Mouse (Mus musculus) cerebellum, adult 11 months (tissue): Measurements from ENCODE around the gene 4933427D14Rik.
"Not testable (repeated sequence)": the region's sequence is repeated elsewhere in the genome, so short reads cannot be mapped to it uniquely, and the experiment has no call there.

Experiments
- DNase-seq: peaks from one replicate; pipeline ENCODE4 v3.0.0; 2022

The 4933427D14Rik gene

DNA sequence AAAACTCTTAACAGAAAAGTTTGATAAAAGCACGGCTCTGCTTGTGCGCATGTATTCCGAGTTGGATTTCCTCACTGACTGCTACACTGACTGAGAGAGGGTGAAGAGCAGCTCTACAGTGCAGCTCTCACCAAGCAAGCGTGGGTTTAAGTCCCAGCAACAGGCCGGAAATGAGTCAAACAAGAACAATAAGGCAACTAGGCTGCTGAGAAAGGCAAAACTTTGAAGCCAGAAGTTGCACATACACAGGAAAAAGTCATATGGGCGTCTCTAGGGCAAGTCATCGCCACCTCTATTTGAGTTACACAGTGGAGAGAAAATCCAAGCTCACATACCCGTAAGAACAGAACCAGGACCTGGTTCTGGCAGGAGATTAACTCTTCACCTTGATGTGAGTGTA is 10.8 kb downstream of the 4933427D14Rik start:
- no peak for DNase-seq

DNA sequence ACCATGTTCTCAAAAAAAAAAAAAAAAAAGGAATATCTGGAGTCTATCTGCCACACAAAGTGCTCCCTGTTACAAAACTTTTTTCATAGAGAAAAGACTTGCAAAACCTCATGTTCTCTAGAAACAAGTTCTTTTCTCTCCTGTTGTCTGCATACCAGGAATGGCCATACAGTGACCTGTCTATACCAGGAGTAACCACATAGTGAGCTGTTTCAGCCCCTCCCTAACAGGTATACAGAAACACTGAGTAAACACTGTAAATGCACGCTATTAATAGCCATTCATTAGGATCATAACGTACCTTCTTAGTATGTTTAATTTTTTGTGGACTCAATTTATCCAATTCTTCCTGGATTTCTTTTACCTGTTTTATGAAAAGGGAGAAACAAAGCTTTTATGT is 13.0 kb downstream of the 4933427D14Rik start:
- no peak for DNase-seq

GRCm38 (mm10) chr11:72190857-72191256 is 16.4 kb downstream of the 4933427D14Rik start:
- DNase-seq = no peak

DNA sequence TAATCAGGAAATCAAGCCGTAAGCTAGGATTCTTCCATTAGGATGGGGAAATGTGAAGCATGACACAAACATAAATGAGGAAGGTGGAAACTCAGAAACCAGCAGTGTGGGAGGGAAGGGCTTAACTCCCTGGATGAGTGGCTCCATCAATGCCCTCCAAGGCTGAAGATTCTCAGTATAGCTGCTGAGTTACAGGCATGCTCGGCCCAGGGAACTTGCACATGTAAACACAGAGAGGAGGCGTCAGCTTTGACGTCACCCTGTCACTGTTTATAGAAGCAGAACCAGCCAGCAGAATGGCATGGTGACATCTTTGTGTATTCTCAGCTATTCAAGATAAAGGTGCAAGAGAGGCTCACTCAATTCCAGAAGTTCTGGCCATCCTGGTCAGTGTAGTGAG is 23.0 kb downstream of the 4933427D14Rik start:
- no peak for DNase-seq

DNA sequence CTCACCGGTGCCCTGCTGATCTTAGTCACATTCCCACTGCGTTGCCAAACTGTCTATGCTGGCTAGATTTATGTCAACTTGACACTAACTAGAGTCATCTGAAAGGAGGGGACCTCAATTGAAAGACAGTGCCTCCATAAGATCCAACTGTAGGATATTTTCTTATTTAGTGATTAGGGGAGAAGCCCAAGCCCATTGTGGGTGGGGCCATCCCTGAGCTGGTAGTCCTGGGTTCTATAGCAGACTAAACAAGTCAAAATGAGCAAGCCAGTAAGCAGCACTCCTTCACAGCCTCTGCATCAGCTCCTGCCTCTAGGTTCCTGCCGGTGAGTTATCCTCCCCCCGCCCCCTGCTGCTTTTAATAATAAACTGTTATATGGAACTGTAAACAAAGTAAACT is 26.1 kb downstream of the 4933427D14Rik start:
- DNase-seq = no peak

DNA sequence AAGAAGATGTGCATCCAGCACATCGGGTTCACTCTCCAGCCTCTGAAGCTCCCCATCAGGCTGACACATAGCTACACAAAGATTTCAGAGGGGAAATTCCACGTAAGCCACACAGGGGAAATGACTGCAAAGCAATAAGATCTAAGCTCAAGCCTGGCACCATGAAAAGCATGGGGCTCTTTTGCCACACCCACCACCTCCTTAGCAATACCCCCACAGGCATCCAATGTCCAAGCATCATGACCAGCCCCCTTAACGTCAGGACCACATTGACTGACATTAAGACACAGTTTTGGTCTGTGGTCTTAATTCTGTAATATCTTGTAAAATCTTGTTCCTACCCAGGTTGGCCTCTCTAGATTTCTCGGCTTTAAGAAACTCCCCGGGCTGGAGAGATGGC is 26.7 kb downstream of the 4933427D14Rik start:
- no peak for DNase-seq

GRCm38 (mm10) chr11:72176553-72176952 is 30.7 kb downstream of the 4933427D14Rik start:
- no peak for DNase-seq

GRCm38 (mm10) chr11:72175966-72176365 is 31.3 kb downstream of the 4933427D14Rik start:
- DNase-seq = no peak

- DNase-seq = no peak
These were observed 32.5 kb downstream of the 4933427D14Rik start for GRCm38 (mm10) chr11:72174721-72175120.

DNA sequence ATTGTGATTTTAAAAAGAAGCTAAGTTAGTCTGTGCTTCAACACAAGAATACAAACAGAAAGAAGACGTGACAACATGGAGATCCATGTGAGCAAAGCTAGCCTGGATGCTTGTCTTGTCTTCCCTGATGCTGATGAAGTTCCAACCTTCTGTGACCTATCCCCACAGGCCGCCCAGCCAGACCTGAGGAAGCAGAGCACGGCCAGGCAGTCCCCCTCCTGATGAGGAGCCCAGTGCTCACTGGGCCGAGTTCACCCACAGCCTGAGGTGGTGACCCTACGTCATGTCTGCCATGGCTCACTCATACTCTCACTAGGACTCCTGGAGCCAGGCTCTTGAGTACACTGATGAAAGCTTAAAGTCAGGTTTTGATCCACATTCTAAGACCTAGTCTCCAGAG is 33.8 kb downstream of the 4933427D14Rik start:
- DNase-seq = no peak

DNA sequence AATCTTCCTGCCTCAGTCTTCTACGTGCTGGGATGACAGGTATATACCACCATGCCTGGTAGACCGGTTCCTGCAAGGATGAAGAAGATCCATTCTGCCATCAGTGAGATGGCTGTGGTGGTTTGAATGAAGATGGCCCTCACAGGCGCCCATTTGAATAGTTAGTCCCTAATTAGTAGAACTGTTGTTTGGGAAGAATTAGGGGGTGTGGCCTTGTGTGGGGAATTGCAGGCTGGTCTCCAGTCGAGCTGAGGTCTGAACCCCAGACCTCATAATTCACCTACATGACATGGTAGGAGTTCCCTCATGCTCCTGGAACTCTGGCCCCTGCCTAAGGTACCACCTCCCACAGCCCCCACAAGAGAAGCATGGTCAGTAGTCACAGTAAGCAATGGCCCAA is 35.4 kb downstream of the 4933427D14Rik start:
- DNase-seq = not testable (repeated sequence)

DNA sequence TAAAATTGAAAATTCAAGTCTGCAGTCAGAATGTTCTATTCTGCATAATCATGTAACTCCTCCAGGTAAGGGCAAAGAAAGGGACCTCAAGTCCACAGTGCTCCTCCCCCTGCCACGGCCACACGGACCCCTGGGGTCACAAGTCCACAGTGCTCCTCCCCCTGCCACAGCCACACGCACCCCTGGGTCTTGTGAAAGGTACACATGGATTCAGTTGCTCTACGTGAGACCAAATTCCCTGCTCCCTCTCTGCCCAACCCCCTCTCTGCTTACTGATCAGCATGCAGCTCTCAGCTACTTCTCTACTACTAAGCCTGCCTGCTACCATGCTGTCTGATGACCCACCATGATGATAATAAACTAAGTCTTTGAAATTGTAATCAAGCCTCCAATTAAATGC is 37.4 kb downstream of the 4933427D14Rik start:
- no peak for DNase-seq

DNA sequence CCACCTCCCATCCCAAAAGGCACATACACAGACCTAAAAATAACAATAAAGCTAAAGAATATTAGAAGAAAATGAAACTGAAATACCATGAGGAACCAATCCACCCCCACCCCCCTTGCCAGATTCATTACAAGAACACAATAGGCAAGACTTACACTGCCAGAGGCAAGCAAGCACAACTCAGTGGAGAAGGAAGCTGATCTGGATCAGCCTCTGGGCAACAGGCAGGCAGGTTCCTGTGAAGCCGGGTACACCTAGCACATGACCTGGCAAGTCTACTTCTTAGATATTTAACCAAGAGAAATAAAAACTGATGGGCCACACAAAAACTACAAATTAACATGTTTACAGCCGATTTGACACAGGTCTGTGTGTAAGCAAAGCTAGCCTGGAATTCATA is 44.1 kb downstream of the 4933427D14Rik start:
- DNase-seq = no peak

DNA sequence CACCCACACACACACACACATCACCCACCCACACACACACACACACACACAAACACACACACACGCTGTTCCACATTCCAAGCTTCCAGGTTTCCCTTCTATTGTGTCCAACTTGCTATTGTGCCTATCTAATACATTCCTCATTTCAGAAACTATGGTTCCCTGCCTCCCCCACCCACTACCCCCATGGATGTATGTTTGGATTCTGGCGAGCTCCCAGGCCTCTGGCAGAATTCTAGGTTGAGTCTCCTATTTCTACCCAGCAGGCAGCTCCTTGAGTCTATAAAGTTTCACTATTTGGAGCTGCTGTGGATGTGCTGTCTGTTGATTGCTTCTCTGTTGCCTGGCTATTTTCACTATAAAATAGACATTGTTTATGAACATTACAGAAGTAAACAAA is 50.6 kb downstream of the 4933427D14Rik start:
- no peak for DNase-seq

DNA sequence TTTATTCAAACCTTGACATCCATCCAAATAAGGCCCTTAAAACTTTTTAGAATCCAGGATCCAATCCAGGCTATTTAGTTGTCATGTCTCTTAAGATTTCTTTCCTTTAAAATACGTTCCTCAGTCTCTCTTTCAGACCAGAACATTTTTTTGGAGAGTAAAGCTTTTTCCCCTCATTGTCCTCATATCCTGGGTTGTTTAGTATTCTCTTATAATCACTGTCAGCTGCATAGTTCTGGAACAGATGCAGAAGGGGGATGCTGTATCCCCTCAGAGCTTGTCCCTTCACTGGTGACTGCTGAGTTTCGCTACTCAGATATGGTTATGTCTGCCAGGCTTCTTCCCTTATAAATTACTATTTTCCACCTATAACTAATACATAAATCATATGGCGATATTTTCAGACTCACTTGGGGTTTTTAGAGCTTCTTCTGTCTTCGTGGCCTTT is 51.3 kb downstream of the 4933427D14Rik start:
- no peak for DNase-seq

DNA sequence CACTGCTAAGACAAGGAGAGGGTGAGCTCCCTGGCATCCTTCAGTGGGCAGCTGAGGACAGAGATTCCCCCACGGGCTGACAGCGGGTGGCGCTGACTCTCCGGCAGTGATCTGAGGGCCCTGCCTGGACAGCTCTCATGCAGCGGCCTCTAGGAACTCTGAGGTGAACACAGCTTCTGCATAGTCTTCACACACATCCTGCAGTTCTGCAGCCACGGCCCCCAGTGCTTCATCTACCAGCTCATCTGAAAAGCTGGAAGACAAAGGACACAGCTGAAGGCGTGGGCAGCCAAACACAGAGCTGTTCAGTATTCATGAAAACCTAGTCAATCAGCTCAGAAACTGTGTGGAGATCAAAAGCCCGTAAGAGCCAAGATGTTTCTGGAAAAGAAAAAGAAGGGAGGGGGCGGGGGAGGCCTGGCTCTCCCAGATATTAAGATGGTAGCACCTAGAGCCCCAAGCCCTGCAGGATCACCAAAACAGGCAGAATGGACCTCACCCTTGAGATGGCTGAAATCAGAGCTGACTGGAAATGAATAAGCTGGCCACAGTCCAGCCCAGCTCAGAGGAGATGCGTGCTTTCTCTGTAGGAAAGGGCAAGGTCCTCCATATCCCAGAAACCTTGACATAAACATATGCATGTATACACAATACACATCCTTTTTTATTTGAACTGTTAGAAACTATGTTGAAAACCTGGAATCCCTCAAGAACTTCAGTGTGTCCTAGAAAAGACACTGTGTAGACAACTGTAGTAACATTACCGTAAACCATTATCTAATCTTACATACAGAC is 51.9 kb downstream of the 4933427D14Rik start:
- DNase-seq = no peak

DNA sequence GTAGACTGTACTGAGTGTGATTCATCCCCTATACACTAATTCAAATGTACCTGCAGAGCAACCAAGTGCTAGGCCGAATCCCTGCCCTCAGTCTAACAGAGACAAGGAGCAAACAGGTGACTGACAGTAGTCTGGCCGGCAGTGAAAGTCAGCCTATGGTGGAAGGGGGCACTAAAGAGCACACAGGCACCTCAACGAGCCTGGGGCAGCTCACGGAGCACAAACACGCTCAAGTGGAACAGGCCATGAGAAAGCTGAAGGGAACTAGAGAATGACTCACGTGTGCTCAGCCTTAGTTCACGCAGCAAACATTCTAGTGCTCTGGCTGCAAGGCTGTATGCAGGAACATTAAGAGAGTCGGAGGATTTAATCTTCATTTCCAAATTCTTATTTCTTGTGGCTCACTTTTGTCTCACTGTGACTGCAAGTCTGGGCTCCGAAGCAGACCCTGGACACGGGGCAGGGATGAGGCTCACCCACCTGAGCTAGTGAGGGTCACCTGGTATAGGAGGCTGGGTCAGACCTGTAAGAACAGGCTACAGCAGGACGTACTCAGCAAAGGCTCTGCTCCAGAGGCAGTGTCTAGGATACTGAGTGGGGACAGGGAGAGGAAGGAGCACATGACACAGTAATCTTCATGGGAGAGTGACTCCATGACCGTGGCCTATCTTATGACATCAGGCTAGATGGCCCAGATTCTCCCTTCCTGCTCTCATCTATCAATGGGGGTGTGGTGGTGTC is 54.0 kb downstream of the 4933427D14Rik start:
- DNase-seq = no peak

GRCm38 (mm10) chr11:72151120-72151519 is 56.1 kb downstream of the 4933427D14Rik start:
- DNase-seq = no peak

DNA sequence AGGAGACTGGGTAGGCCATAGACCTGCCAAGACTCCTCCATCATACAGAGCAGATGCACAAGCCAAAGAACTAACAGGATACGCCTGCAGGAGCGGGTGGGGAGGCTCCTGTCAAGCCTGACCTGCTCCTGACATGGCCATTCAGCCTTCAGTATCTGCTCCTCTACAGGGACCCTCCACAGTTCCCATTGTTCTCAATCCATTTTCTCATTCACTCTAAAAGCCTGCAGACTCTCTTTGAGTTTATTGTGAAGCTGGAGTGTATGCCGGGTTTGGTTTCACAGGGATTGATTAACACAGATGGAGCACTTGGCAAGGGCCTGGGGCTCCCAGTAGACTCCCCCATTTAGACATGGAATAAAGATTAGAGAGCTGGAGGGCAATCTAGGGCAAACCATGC is 59.3 kb downstream of the 4933427D14Rik start:
- no peak for DNase-seq

DNA sequence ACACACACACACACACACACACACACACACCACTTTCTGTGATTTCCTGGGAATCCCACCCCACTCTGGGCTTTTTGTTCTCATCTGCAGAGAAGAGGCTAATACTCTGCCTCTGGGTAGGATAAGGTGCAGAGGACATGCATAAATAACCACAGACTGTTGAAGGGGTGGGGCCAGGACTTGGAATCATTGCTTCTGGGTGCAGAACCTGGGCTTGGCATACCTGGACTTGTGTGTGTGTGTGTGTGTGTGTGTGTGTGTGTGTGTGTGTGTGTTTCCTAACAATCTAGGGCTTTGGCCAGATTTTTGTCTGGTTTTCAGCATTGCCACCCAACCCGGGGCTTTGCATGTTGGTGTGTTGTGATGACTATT is 61.4 kb downstream of the 4933427D14Rik start:
- DNase-seq = no peak

DNA sequence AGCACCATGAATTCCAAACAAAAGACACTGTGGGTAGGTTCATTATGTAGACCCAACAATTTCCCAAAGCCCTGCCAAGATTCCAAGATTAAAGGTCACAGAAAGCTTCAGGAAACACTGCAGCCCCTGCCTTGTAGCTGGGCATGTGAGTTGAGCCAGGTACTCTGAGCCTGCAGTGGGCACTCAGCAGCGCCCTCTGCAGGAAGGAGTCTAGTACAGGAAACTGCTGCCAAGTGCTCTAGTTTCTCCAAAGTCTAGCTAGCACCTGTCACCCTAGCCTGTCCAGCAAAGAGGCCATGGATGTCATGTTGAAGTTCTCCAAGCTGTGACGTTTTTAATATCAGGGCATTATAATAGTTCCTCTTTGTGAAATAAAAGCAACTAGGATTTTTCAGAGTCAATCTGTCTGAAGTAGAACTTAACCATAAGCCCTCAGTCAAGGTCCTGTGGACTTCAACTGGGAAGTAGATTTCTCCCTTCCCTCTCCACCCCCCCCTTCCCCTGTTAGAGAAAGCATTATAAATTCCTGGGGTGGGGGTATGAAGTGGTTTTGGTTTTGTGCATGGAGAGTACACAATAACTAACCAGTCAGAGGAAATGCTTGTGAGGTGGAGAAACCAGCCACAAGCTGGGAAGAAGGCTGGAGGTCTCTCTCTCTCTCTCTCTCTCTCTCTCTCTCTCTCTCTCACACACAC is 61.9 kb downstream of the 4933427D14Rik start:
- peak; percentile 74 for DNase-seq

DNA sequence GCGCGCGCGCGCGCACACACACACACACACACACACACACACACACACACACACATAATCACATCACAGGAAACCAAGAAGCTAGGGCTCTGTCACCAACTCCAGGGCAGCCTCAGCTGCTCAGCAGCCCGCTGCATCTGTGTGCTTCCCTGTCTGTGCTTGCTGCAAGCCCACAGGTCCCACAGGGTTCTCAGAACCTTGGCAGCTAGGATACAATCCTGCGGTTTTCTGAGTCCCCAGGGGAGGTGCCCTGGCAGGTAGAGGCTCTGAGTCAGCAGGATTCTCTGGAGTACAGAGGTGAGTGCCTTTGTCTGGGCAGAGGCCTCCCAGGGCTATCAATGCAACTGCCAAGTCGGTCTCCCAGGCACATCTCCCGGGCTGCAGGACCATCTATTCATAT is 64.4 kb downstream of the 4933427D14Rik start:
- no peak for DNase-seq

DNA sequence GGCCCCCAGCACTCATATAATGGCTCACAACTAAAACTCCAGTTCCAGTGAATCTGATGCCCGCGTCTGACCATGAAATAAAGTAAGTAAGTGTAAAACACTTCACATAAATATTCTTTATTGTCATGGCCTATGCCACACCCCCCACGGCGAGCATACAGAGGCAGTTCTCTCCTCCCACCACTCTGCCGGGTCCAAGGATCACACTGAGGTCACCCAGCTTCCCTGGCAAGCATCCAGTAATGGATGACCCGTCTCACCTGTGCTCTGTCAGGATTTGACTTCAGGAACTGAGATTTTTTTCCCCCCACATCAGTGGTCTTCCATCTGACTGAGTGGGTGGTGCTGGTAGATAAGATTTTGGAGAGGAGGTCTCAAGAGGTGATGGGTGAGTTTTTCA is 67.1 kb downstream of the 4933427D14Rik start:
- no peak for DNase-seq
